Mouse (Mus musculus) frontal cortex, adult 2 months (tissue): ENCODE measurements around the gene Trappc3. TPM values are rescaled to one million over a fixed set of nuclear protein-coding genes. Genes with fewer than 3 reads are reported as not detected.

Source experiments
- DNase-seq, 2 experiments: peaks; one replicate each; pipeline ENCODE4 v3.0.0; 2022; ENCODE audit warnings: low spot score in 1 of 2; ENCODE audit errors: extremely low spot score in 1 of 2
- polyA plus RNA-seq: library from polyadenylated mRNA; depleted of rRNA; stranded (reverse); fragments of >200 nt; gene quantifications from 2 replicates; pipeline ENCODE4 v1.2.3, GENCODE M21; 2012

Trappc3 gene
- polyA plus RNA-seq, 1 experiment, result 110 TPM

DNA sequence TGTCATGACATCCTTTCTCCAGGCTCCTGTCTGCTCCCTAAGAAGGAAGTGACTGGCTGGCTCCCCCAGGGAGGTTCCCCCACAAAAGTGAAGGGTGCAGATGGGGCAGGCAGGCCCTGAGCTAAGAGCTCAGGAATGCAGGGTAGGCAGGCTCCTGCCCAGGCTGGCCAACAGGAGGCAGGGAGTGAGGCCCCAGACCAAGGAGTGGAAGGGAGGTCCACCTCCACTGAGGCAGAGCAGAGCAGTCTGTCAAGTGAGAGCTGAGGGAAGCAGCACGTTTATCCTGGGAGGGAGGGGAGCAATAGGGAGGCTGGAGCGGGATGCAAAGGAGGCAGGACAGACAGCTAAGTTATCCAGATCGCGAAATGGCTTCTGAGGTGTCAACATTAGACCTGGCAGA, 11.5 kb upstream of the Trappc3 start:
- DNase-seq, result no peak

DNA sequence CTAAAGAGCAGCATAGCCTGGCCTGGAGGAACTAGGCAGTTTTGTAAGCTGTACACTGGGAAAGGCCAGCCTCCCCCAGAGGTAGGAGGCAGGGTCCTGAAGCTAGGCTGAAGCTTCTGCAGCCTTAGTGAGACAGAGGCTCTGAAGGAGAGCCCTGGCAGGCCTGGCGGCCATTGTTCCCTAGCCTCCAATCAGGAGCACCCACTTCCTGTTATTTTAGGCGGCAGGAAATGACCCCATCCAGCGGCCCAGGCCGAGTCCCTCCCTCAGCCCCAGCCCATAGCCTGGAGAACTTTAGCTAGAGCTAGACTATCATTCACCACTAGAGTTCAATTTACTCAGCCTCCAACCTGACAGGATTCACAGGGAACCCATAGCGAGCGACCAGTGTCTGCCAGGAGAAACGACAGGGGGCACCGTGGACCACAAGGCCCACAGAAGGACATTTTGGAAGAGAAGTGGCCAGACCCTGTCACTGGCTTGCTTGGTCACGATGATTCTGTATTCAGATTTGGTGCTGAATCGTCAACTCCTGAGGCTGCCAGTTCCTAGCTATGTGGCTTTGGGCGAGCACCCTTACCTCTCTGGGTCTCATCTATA, 10.4 kb upstream of the Trappc3 start:
- no peak for DNase-seq

DNA sequence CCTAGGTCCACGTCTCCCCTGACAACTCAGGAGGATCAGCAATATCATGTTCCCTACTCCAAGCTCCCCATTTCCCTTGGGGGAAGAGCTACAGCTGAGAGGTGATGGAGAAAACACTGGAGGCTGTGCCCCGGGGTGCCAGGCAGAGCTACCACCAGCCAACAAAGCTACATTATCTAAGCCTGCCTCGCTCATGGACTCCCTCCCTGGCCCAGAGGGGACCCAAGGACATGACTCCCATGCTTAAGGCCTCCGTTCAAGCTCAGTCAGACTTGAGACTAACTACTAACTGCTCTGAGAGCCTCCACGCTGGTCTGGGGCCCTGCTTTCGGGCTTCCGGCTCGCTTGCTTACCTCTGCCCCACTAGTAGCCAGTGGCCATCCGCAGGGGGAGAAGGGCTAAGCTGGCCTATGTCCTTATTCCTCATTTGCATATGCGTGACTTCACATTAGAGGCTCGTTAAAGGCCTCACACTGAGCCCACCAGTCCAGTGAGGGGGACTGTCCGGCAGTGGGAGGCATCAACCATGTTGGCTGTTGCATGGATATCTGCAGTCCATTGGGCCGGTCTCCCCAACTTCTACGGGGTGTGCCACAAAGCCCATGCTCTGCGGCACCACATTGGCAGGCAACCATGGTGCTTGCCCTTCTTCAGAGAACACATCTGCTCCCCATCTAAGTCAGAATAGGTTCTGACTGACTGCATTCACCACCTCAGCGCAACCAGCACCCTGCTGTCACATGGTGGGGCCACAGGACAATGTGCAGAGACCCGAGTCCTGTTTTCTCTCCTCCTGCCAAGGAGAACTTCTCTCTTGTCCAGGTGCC, 9.5 kb upstream of the Trappc3 start:
- DNase-seq, result no peak

DNA sequence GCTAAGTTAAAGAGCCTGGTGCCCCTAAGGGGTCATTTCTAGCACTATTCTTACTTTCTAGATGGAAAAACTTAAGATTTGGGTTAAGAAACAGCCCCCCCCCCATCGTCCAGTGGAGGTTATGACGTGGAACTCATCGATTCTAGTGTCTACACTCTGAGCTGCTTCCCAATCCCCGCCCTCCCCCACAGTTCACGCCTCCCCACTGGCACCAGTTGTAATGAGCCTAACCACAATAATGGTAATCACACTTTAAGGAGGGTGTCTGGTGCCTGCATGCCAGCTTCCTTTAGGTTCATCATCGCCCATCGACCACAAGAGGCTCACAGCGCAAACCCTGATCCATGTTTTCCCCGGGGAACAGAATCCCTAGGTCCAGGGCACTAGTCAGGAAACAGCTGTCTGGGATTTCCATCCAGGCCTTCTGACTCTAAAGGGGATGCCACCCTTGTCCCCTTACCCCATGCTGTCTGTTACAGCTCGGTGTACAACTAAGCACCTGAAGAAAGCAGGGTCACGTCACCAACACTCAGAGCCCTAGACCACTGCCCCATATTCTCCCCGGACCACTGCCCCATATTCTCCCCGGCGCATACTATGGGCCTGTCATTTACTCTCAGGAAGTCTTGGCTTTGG, 8.4 kb upstream of the Trappc3 start:
- DNase-seq, result no peak

DNA sequence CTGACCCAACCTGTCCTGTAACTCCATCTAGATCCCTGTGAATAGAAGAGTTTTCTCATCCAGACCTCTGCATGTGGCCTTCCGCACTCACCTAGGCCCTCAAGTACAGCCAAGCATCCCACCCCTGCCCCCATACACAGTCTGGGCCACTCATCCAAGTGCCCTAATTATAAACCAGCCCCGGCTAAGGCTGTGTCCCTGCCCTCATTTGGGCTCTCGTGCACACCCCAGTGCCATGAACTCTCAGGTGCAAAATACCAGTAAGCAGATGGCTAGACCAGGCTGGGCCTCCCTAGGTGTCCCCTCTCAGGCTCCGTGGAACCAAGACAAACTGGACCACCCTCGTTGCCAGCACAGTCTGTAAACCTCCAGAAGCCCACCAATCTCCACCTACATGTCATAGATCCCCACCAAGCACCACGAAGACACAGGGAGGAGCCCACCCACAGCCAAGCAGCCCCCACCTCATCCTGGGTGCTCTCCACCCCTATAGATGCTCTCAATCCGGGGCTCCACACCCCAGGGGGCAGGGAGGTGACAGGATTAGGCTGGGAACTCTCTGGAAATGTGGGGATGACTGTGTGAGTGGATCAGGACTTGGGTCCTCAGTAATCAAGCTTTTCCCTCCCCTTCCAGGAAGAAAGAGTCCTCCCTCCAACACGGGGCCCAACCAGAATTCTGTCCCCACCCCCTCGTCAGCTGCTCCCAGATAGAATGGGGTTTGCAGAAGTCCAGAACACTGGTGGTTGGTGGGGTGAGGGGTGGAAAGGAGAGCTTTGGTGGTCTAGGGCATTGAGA, 7.6 kb upstream of the Trappc3 start:
- peak in 1 of 2 experiments; percentile 81 for DNase-seq

DNA sequence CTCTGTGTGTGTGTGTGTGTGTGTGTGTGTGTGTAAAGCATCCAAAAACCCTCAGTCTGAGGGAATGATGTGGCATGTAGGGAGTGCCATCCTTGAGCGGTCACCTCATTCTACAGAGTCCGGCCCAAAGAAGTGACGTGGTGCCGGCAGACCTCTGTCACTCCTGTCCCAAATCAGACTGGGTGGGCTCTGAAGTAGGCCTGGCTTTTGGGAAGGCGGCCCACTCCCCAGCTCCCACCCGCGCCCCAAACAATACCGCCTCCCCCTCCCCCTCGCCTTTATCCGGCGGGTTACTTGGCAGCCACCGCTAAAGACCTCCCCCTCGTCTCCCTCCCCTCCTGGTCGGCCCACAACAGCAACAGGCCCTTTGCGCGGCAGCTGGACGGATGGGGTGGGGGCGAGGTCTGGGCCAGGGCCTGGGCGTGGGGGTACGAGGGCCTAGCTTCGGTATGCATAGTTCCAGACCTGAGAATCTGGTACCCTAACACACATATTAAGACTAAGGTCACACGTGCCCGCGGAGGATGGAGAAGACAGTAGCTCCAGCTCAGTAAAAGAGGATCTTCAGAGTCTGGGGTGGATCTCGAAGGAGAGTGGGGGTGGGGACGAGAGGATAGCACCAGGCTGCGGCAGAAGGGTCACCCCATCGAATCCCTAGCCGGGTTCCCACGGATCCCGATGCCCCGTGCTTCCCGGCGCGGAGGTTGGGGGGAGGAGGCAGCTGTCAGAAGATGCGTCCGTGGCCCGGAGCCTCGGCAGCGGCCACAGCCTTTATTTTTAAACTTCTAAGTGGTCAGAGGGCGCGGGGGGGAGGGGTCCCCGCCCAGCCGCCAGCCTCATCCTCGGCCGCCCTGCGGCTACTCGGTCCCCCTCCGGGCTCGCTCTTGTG, 6.8 kb upstream of the Trappc3 start:
- DNase-seq, result no peak

DNA sequence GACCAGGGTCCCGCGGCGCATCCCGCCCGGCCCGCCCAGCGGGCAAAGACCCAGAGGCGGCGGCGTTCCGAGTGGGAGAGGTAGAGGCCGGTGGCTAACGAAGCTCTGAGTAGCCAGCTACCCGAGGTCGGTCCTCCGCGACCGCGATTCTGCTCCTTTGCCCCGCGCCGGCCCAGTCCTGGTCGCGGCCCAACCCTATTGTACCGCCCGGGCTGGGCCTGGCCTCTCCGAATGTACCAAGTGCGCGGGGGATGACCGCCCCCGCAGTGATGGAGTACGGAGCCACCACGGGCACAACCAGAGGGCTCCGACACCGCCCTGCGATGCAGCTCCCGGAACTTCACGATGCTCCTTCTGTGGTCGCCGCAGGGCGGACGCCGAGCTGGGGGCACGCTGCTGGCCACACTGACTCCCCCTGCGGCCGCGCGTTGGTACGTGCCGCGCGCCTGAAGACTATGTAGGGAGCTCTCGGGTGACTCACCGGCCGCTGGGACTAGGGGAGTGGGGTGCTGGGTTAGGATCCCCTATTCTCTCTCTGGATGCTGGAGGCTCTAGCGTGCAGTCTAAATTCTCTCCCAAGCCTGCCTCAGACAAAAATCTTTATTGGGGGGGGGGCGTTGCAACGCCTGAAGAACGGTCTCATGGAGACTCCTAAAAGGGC, 5.9 kb upstream of the Trappc3 start, which contains the start of gene Map7d1:
Gene Map7d1, minus strand, starts transcription at position 213 of the 661 bp plus-strand sequence.
- DNase-seq, result peak; percentile 62 to 82

DNA sequence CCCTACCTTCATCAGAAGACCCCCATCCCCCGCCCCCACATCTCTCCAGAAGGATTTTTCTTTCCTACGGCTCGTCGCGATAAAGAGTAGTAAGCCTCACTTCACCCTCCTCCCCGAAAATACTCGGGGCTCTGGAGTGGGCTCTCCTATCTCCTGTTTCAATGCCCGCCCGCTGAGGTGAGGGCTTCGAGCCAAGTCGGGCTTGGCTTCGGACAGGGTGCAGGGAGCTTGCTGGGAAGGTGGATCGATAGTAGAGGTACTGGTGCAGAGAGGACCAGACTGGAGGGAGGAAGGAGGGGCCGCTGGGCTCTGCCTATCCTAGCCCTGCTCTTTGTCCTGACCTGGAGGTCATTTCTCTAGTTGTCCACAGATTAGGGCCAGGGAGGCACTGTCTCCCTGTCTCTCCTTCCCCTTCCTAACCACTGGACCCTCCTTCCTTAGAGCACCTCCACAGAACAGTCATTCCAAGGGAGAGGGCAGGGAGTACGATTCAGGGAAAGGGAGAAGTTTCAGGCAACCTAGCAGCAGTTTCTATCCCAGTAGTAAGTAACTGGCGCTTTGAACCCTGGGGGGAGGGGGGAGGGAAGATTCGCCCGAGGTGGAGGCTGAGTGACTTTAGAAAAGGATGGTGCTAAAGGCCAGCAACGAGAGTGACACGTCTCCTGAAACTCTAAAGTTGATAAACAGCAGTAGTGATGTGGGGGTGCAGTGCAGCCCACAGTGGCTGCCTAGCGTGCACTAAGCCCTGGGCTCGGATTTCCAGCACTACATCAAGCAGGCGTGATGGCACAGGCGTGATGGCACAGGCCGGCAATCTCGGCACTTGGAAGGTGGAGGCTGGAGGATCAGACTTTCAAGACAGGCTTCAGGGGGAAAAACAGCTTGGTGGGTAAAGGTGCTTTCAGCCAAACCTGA, 4.9 kb upstream of the Trappc3 start:
- DNase-seq, result no peak

DNA sequence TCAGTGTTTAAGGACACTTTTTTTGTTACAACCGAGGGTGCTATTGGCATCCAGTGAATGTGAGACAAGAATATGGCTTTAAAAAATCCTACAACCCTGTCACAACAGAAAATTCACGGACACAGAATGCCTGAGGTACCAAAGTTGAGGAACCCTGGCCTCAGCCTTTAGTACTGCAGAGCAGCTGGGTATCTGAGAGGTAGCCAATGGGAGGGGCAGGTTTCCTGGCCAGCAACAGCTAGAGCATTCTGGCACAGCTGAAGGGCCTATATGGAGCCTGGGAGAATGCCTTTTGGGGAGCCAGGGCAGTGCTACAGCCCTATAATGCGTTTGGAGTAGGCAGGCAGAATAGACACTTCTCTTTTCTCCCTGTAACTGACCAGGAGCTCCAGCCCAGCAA, 3.1 kb upstream of the Trappc3 start:
- DNase-seq, result no peak

DNA sequence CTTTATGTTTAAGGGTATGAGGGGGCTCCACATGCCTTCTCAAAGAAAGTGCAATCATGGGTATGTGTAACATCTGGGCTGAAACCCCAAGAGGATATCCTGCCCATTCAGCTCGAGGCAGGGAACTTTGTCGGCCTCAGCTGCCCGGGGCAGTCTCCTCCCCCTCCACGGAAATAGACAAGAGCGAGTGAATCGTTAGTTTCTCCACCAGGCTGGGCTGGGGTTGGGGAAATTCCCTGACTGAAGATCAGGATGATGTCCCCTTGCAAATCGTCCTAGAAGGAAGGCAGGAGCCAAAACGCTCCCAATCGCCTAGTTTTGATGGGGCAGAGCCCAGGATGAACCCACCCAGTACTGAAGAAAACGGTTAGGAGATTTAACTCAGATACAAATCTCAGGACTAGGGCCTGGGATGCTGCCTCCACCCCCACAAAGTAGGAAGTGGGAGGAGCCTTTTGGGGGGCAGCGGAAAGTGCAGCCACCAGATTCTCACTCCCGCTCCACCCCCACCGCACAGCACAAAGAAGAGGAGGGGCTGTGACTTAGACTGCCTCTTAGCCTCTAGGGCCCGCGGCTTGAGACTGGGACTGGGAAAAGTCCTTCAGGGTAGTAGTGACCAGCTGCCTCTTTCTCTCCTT, 2.5 kb upstream of the Trappc3 start:
- DNase-seq, result no peak

DNA sequence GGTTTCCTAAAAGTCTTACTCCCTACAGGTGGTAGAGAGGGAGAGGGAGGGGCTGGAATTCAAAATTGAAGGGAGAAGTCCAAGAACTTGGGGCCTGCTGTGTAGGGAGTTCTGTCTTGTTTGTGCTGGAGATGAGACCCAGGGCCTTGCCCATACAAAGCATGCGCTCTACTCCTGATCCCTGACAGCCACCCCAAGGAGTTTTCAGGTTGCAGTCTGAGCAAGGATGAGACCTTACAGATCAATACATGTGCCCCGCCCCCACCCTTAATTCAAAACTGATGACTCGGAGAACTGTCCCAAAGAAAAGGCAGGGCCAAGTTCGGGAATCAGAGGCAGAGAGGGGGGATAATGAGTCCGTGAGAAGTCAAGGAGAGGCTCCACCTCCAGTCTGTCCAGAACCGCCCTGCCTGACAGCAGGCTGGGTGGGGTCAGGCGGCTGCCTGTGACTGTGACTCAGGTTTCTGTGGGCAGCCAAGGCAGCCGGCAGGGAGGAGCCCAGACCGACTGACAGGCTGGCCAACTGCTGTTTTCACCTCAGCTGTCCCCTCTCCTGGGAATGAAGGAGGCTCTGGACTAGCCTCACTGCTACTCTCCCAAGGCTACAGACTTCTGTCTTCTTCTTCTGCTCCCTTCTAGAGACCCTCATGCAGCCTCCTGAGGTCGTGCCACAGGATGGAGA, 1.5 kb upstream of the Trappc3 start:
- DNase-seq, result no peak

DNA sequence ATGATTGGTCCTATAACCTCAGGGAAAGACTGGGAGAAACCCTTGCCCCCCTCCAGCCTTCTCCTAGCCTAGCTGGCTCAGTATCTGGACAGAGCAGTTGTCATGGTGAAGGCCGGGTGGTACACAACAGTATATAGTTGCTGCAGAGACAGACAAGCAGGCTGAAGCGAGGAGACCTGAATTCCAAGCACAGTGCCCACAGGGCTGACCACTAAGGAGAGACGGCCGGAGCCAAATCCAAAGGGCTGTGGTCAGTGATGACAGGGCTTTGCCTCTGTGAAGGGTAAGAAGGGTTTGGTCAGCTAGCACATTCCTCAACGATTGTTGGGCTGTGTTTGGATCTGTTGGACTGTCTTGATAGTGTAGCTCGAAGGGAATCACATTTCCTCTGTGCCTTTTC, 859 bp upstream of the Trappc3 start:
- no peak for DNase-seq

DNA sequence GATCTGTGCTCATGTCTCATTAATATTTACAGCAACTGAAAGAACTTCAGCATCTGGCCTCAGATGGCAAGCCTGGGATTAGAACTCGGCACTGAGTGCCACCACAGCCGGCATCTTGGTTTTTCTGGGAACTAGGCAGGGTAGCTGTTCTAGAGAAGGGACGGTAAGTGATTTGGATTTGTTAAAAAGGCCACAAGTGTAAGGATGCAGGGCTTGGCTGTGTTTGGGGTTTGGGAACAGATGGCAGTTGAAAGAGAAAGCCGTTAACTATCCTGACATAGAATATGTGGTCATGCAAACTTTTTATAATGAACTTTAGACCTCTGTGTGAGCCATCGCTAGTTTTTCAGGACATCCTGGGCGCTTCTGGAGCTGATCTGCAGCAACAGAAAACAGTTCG, 450 bp upstream of the Trappc3 start:
- DNase-seq, result no peak

DNA sequence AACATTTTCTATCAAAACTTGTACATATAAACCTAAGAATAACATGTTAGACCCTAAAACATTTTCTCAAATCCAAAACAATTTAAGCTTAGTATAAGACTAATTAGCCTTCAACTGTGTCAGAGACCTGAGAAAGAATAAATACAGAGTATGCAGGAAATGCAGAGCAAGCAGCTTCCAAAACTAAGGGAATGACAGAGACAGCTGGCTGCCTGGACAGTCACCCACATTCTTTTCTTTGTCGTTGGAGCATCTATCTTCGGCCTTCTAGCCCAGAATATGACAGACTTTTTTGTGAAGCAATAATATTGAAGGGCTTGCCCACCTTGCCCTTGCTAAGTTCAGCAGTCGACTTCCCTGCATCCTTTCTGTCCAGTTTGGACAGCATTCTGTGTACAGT, 7.2 kb downstream of the Trappc3 start:
- DNase-seq, result no peak

DNA sequence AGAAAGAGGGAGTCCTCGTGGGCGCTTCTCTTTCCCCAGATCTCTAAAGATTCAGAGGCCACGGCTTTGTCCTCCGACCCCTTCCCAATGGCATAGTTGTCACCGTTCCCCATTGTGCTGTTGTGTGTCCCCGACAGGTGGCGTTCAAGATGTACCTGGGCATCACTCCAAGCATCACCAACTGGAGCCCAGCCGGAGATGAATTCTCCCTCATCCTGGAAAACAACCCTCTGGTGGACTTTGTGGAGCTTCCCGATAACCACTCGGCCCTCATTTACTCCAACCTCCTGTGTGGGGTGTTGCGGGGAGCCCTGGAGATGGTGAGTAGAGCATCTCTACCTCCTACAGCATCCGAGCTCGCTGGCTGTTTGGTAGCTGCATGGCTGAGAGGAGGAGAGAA, 11.6 kb downstream of the Trappc3 start:
- no peak for DNase-seq

DNA sequence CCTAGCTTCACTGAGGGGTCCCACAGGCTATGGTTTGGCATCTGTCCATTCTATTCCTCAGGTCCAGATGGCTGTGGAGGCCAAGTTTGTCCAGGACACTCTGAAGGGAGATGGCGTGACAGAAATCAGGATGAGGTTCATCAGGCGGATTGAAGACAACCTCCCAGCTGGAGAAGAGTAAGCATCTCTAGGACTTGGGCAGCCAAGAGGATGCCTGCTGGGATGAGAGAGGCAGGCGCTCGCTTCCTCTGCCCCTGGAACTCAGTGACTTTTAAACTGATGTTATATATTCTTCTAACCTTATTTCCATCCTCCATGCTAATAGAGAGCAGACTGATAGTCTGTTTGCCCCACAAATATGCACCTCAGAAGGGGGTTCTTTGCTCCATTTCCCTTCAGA, 13.0 kb downstream of the Trappc3 start:
- no peak for DNase-seq

DNA sequence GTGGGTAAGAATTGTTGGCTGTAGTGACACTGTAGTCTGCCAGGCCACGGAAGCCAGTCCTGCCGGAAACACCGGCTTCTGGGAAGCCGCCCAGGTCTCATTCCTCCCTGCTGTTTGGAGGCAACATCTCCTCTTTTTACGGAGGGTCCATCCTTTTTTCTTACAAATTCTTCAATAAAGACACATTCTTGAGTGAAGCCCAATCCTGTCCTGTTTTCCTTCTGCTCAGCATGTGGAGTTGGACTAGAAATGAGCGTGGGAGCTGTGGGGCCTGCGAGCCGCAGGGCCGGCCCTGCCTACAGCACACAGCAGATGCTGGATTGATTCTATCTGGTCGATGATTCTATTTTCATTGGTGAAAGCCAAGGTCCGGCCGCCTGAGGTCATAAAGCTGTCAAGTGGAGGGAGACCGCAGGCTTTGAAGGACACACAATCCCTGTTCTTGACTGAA, 13.6 kb downstream of the Trappc3 start:
- DNase-seq, result no peak
